Mouse (Mus musculus): ENCODE measurements at regions not wholly inside any gene's neighbourhood (a gene's known extent, or its start where the extent isn't known, plus 50 kb on each side); places are given as distances from the start of the nearest gene placed in this dataset.
A peak's percentile ranks its signal among the peaks of the same experiment; 100 is the strongest.

DNA sequence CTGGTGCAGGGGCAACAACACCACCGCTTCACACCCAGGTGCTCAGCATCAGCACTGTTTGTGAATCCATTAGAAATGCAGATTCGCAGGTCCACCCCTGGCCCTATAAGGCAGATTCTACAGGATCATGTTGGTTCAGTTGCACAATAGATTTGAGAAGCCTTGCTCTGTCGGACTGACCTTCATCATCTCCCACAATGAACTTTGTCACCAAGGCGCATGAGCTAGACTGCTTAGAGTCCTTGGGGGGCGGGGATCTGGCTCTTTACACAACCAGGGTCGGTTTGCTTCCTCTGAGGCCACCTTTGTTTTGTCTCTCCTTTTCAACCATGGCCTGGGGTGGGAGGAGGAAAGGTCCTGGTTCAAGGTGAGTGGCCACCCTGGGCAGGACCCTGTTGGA is 209.7 kb downstream of the Igsf11 start:
- 52% methylated on average over 6 of the region's 6 CpGs for WGBS
- no peak for ATAC-seq (replicated peaks; ENCODE audit: insufficient number of reproducible peaks, low FRiP score, low TSS enrichment, low read depth)

DNA sequence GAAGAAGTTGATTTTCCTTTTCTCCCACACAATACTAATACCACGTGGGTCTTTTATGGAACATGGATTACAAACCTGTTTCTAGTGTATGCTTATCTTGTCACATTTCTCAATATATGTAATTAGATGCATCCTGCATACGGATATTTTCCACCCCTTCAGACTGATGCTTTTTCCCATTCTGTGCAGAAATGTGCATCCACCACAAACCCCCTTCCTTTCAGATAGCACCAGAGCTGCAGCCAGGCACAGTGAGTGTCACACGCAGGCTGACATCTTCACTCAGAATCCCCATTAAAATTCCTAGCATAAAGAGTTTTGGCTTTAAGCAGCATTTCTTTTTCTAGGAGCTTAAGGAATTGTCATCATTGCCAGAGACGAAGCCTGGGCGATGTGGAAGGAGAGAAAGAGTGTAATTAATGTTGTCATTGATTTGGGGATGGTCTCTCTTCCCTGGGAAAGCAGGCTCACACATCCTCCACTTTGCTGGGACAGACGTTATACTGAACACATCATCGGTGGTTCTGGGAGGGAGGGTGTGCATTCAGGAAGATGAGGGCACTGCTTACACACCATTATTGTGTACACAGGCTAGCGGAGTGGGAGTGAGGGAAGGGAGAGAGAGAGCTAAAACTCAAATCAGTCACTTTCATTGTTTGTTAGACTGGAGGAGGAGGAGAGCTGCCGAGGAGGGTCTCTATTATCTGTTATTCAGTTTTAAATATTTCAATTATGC is 211.1 kb downstream of the Igsf11 start:
- H3K9ac ChIP-seq (replicated peaks; ENCODE audit: low read length): no peak overlapping the region
- H3K4me1 ChIP-seq (ENCODE audit: control insufficient read depth, insufficient read depth, low read length): no peaks in the 10 kb centered on the region
- no peak for DNase-seq (ENCODE audit: low spot score)
- H3K4me2 ChIP-seq (ENCODE audit: low read depth, low read length): no peak overlapping the region
- no peak for ATAC-seq (replicated peaks; ENCODE audit: insufficient number of reproducible peaks, low FRiP score, low TSS enrichment, low read depth)
- no peak overlapping the region for H3K4me3 ChIP-seq (ENCODE audit: low read depth, low read length)
- WGBS: 68% methylated on average over 9 of the region's 9 CpGs
- H3K36me3 ChIP-seq (replicated peaks; ENCODE audit: control insufficient read depth, insufficient read depth, low read depth, low read length): no peaks in the 10 kb centered on the region
- no peaks in the 10 kb centered on the region for H3K9me3 ChIP-seq (replicated peaks; ENCODE audit: control insufficient read depth, low read length)
- no peak overlapping the region for H3K27ac ChIP-seq (replicated peaks; ENCODE audit: low read depth, low read length)
- no peaks in the 10 kb centered on the region for H3K27me3 ChIP-seq (ENCODE audit: control insufficient read depth, insufficient read depth, low read length)

More for the DNA sequence above, 209.7 kb downstream of the Igsf11 start:
- no peaks in the 10 kb centered on the region for H3K9me3 ChIP-seq (replicated peaks; ENCODE audit: control insufficient read depth, low read length)
- no peak overlapping the region for H3K27ac ChIP-seq (replicated peaks; ENCODE audit: low read depth, low read length)
- no peak overlapping the region for H3K9ac ChIP-seq (replicated peaks; ENCODE audit: low read length)
- H3K36me3 ChIP-seq (replicated peaks; ENCODE audit: control insufficient read depth, insufficient read depth, low read depth, low read length): no peaks in the 10 kb centered on the region
- H3K4me1 ChIP-seq (ENCODE audit: control insufficient read depth, insufficient read depth, low read length): no peaks in the 10 kb centered on the region
- no peak overlapping the region for H3K4me2 ChIP-seq (ENCODE audit: low read depth, low read length)
- no peak overlapping the region for H3K4me3 ChIP-seq (ENCODE audit: low read depth, low read length)
- no peak for DNase-seq (ENCODE audit: low spot score)
- no peaks in the 10 kb centered on the region for H3K27me3 ChIP-seq (ENCODE audit: control insufficient read depth, insufficient read depth, low read length)

DNA sequence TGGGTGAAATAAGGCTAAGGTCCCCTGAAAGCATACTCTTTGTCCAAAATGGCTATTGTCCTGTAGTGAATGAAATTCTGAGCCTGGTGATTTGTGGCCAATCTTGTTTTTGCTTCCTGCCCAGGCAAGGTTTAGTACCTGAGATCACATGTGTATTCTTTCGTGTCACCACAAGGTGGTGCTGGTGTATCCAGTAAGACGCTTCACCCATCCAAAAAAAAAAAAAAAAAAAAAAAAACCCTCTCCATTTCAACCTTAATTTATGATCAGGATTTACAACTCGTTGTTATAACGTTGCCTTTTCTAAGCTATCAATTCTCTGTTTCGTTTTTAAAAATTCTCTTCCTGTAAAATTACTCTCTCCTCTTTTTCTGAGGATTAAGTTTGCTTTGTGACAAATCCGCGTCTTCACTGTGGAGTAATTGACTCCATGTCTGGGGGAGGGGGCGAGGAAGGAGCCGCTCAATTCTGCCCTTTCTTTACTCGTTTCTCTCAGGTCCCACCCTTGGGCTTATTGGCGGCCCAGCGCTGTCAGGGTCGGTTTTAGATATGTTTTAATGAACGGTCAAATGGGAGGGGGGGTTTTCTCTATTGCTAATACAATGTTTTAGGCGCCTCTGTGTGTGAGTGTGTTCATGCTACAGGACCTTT is 217.0 kb downstream of the Igsf11 start:
- no peaks in the 10 kb centered on the region for H3K4me1 ChIP-seq (ENCODE audit: control insufficient read depth, insufficient read depth, low read length)
- H3K27me3 ChIP-seq (ENCODE audit: control insufficient read depth, insufficient read depth, low read length): no peaks in the 10 kb centered on the region
- no peak overlapping the region for H3K27ac ChIP-seq (replicated peaks; ENCODE audit: low read depth, low read length)
- DNase-seq (ENCODE audit: low spot score): peak; percentile 82
- no peak overlapping the region for H3K9ac ChIP-seq (replicated peaks; ENCODE audit: low read length)
- ATAC-seq (replicated peaks; ENCODE audit: insufficient number of reproducible peaks, low FRiP score, low TSS enrichment, low read depth): no peak
- no peak overlapping the region for H3K4me3 ChIP-seq (ENCODE audit: low read depth, low read length)
- H3K4me2 ChIP-seq (ENCODE audit: low read depth, low read length): peak overlapping the region; percentile 14; the same call in 1 of the 2 replicates
- no peaks in the 10 kb centered on the region for H3K9me3 ChIP-seq (replicated peaks; ENCODE audit: control insufficient read depth, low read length)
- WGBS: 23% methylated on average over 15 of the region's 15 CpGs
- H3K36me3 ChIP-seq (replicated peaks; ENCODE audit: control insufficient read depth, insufficient read depth, low read depth, low read length): no peaks in the 10 kb centered on the region

DNA sequence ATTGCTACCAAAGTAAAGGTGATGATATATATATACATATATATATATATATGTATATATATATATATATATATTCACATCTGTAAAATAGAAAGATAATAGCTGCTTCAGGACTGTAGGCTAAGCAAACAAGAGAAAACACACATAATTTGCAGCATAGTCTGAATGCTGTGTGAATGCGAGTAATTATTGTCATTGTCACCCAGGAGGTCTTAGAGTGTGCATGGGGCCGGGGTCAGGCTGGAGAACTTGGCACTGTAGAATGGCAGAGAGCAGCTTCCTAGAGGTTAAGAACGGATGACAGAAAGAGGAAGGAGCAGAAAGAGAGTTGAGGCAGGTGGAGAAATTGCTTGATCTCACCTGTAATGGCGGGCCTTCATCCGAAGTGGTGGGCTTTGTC is 217.6 kb downstream of the Igsf11 start:
- 95% methylated on average over 5 of the region's 5 CpGs for WGBS

DNA sequence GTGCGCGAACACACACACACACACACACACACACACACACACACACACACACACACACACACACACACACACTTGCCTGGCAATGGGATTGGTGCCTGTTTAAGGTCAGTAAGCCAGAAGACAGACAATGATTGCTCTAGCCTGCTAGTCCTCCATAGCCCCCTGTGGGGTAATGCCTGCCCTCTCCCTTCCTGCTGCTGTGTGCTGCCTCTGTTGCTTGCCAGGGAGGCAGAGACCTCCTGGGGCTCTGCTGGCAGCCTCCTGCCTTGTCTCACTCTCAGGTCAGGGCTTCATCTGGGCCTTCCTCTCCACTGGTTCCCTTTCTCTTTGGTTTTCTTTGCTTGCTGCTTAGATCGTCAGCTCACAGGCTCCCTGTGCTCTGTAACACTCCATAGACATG is 225.6 kb downstream of the Igsf11 start:
- Histone ChIP-seq H3K27me3 (ENCODE audit: control insufficient read depth, insufficient read depth, low read length) (no peaks in the 10 kb centered on the region), H3K9ac (replicated peaks; ENCODE audit: low read length) (no peak overlapping the region), H3K4me3 (ENCODE audit: low read depth, low read length) (no peak overlapping the region), H3K27ac (replicated peaks; ENCODE audit: low read depth, low read length) (no peak overlapping the region), H3K9me3 (replicated peaks; ENCODE audit: control insufficient read depth, low read length) (no peaks in the 10 kb centered on the region), H3K4me1 (ENCODE audit: control insufficient read depth, insufficient read depth, low read length) (no peaks in the 10 kb centered on the region; the same call in 1 of the 2 replicates), H3K4me2 (ENCODE audit: low read depth, low read length) (no peak overlapping the region), H3K36me3 (replicated peaks; ENCODE audit: control insufficient read depth, insufficient read depth, low read depth, low read length) (no peaks in the 10 kb centered on the region)
- no peak for DNase-seq (ENCODE audit: low spot score)
- 78% methylated on average over 3 of the region's 3 CpGs for WGBS
- ATAC-seq (replicated peaks; ENCODE audit: insufficient number of reproducible peaks, low FRiP score, low TSS enrichment, low read depth): no peak

More for the DNA sequence above, 217.6 kb downstream of the Igsf11 start:
- H3K27me3 ChIP-seq (ENCODE audit: control insufficient read depth, insufficient read depth, low read length): no peaks in the 10 kb centered on the region
- no peaks in the 10 kb centered on the region for H3K9me3 ChIP-seq (replicated peaks; ENCODE audit: control insufficient read depth, low read length)
- no peak overlapping the region for H3K4me2 ChIP-seq (ENCODE audit: low read depth, low read length)
- ATAC-seq (replicated peaks; ENCODE audit: insufficient number of reproducible peaks, low FRiP score, low TSS enrichment, low read depth) (no peak), DNase-seq (ENCODE audit: low spot score) (no peak)
- no peak overlapping the region for H3K4me3 ChIP-seq (ENCODE audit: low read depth, low read length)
- H3K36me3 ChIP-seq (replicated peaks; ENCODE audit: control insufficient read depth, insufficient read depth, low read depth, low read length): no peaks in the 10 kb centered on the region
- no peak overlapping the region for H3K27ac ChIP-seq (replicated peaks; ENCODE audit: low read depth, low read length)
- no peak overlapping the region for H3K9ac ChIP-seq (replicated peaks; ENCODE audit: low read length)
- no peaks in the 10 kb centered on the region for H3K4me1 ChIP-seq (ENCODE audit: control insufficient read depth, insufficient read depth, low read length)

DNA sequence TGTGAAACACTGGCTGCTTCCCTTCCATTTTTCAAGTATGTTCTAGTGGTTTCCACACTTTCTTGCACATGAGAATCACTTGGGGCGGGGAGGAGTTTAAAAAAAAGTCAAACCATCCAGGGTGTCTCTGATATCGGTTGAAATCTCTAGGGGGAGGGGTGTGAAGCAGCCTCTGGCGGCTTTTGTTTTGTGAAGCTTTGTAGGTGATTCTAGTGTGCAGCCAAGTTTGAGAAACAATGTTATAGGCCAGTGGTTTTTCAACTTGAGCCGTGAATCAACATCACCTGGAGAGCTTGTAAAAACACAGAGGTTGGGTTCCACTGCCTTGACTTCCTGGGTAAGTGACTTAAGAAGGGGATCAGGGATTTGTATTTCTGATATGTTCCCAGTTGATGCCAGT is 227.3 kb downstream of the Igsf11 start:
- Histone ChIP-seq H3K27me3 (ENCODE audit: control insufficient read depth, insufficient read depth, low read length) (no peaks in the 10 kb centered on the region), H3K4me1 (ENCODE audit: control insufficient read depth, insufficient read depth, low read length) (no peaks in the 10 kb centered on the region; the same call in 1 of the 2 replicates)

DNA sequence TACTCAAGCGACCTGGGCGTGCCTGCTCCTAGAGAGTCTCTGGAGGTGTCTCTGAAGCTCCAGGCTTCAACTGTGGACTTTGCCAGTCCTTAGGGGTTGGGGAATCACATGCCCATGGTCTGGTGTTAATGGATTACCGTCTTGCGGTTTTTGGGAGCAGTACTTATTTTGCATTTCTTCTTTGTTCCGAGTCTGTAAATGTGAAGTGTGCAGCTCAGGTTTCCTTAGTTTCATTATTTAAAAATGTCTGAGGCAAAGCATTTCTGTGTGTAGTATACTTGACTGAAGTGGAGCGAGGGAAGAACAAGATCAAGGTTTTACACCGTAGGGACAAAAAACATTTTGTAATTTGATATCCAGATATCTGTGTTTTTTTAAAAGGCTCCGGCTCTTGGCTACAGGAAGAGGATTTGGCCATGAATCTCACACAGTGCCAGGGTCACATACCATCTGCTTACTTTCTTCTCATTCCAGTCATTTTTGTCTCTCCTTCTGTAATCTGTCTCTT is 231.0 kb downstream of the Igsf11 start:
- no peak overlapping the region for H3K4me2 ChIP-seq (ENCODE audit: low read depth, low read length)
- ATAC-seq (replicated peaks; ENCODE audit: insufficient number of reproducible peaks, low FRiP score, low TSS enrichment, low read depth): no peak
- H3K36me3 ChIP-seq (replicated peaks; ENCODE audit: control insufficient read depth, insufficient read depth, low read depth, low read length): no peaks in the 10 kb centered on the region
- no peaks in the 10 kb centered on the region; the same call in 1 of the 2 replicates for H3K4me1 ChIP-seq (ENCODE audit: control insufficient read depth, insufficient read depth, low read length)
- no peaks in the 10 kb centered on the region for H3K27me3 ChIP-seq (ENCODE audit: control insufficient read depth, insufficient read depth, low read length)
- WGBS: 49% methylated on average over 8 of the region's 8 CpGs
- peak; percentile 12 for DNase-seq (ENCODE audit: low spot score)
- H3K9ac ChIP-seq (replicated peaks; ENCODE audit: low read length): no peak overlapping the region
- H3K9me3 ChIP-seq (replicated peaks; ENCODE audit: control insufficient read depth, low read length): no peaks in the 10 kb centered on the region
- H3K4me3 ChIP-seq (ENCODE audit: low read depth, low read length): no peak overlapping the region
- H3K27ac ChIP-seq (replicated peaks; ENCODE audit: low read depth, low read length): no peak overlapping the region

More for the DNA sequence above, 227.3 kb downstream of the Igsf11 start:
- no peaks in the 10 kb centered on the region for H3K36me3 ChIP-seq (replicated peaks; ENCODE audit: control insufficient read depth, insufficient read depth, low read depth, low read length)
- 40% methylated on average over 4 of the region's 4 CpGs for WGBS
- no peaks in the 10 kb centered on the region for H3K9me3 ChIP-seq (replicated peaks; ENCODE audit: control insufficient read depth, low read length)
- ATAC-seq (replicated peaks; ENCODE audit: insufficient number of reproducible peaks, low FRiP score, low TSS enrichment, low read depth) (no peak), DNase-seq (ENCODE audit: low spot score) (no peak)
- H3K9ac ChIP-seq (replicated peaks; ENCODE audit: low read length): no peak overlapping the region
- no peak overlapping the region for H3K4me2 ChIP-seq (ENCODE audit: low read depth, low read length)
- H3K27ac ChIP-seq (replicated peaks; ENCODE audit: low read depth, low read length): no peak overlapping the region
- no peak overlapping the region for H3K4me3 ChIP-seq (ENCODE audit: low read depth, low read length)

DNA sequence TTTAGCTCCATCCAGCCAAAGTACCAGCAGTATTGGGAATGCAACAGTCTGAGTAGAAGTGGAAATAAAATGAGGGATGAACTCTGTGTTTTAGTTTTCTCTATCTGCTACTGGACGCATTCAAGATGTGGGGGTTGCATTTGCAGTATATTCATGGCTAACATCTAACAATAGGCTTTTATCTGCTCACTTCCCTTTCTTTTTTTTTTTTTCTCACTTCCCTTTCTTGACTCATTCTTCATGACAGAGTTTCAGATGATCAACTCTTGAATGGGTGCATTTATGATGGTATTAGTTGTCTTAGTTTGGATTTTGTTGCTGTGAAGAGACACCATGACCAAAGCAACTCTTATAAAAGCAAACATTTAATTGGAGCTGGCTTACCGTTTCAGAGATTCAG is 240.0 kb downstream of the Igsf11 start:
- DNase-seq (ENCODE audit: low spot score) (no peak), ATAC-seq (replicated peaks; ENCODE audit: insufficient number of reproducible peaks, low FRiP score, low TSS enrichment, low read depth) (no peak)
- Histone ChIP-seq H3K36me3 (replicated peaks; ENCODE audit: control insufficient read depth, insufficient read depth, low read depth, low read length) (no peaks in the 10 kb centered on the region), H3K9ac (replicated peaks; ENCODE audit: low read length) (no peak overlapping the region), H3K27me3 (ENCODE audit: control insufficient read depth, insufficient read depth, low read length) (no peaks in the 10 kb centered on the region), H3K27ac (replicated peaks; ENCODE audit: low read depth, low read length) (no peak overlapping the region), H3K9me3 (replicated peaks; ENCODE audit: control insufficient read depth, low read length) (no peaks in the 10 kb centered on the region), H3K4me3 (ENCODE audit: low read depth, low read length) (no peak overlapping the region), H3K4me2 (ENCODE audit: low read depth, low read length) (no peak overlapping the region), H3K4me1 (ENCODE audit: control insufficient read depth, insufficient read depth, low read length) (no peaks in the 10 kb centered on the region)
- 64% methylated on average over 2 of the region's 2 CpGs for WGBS

Measured in embryonic facial prominence, embryonic 11.5 days (tissue).